Mouse (Mus musculus) forebrain, embryonic 13.5 days (tissue): ENCODE results near the gene Neurod6. TPM values are rescaled to one million over a fixed set of nuclear protein-coding genes. Genes with fewer than 3 reads are reported as not detected.

Source experiments
- ATAC-seq: fragments of 200-750 bp; cut with Nextera tagmentation; 2 replicates; pipeline ENCODE4 v1.8.0; 2017
- H3K27ac ChIP-seq: fragments of 300-500 bp; sonication (generic); 2 replicates; pipeline ENCODE4 v1.5.1; 2015; ENCODE audit warnings: inconsistent platforms, mild to moderate bottlenecking, moderate library complexity
- H3K27me3 ChIP-seq: fragments of 300-500 bp; sonication (generic); 2 replicates; pipeline ENCODE4 v1.6.1; 2015; ENCODE audit warnings: mild to moderate bottlenecking, inconsistent platforms
- H3K36me3 ChIP-seq: fragments of 300-500 bp; sonication (generic); 2 replicates; pipeline ENCODE4 v1.6.1; 2015; ENCODE audit warnings: mild to moderate bottlenecking, inconsistent platforms; ENCODE audit not compliant: poor library complexity, severe bottlenecking
- H3K4me1 ChIP-seq: fragments of 300-500 bp; sonication (generic); 2 replicates; pipeline ENCODE4 v1.6.1; 2015; ENCODE audit warnings: inconsistent platforms
- H3K4me2 ChIP-seq: fragments of 300-500 bp; sonication (generic); 2 replicates; pipeline ENCODE4 v1.6.1; 2015; ENCODE audit warnings: inconsistent platforms, mild to moderate bottlenecking, moderate library complexity
- H3K4me3 ChIP-seq: fragments of 300-500 bp; sonication (generic); 2 replicates; pipeline ENCODE4 v1.5.1; 2015; ENCODE audit warnings: mild to moderate bottlenecking, inconsistent platforms
- H3K9ac ChIP-seq: fragments of 300-500 bp; sonication (generic); 2 replicates; pipeline ENCODE4 v1.6.1; 2015; ENCODE audit warnings: mild to moderate bottlenecking, inconsistent platforms
- H3K9me3 ChIP-seq: fragments of 300-500 bp; sonication (generic); replicated peaks from 2 replicates; pipeline ENCODE4 v1.6.1; 2016; ENCODE audit warnings: inconsistent platforms
- WGBS: fragments of 180-500 bp; shearing (Covaris S2); methylation state at CpG from one replicate; pipeline ENCODE4 v1.1.7; 2015; 5-methylcytosine and 5-hydroxymethylcytosine counted together
- polyA plus RNA-seq: library from polyadenylated mRNA; unstranded; fragments of >200 nt; fragmentation: Nextera tagmentation; extraction: Ambion mirVana; gene quantifications from 2 replicates; pipeline ENCODE4 v1.2.1, GENCODE M21; 2015

Neurod6 gene
- polyA plus RNA-seq, 1 experiment from 2014 or later: 314 TPM

GRCm38 (mm10) chr6:55677326-55677725, 3.7 kb downstream of the Neurod6 start:
- peak overlapping the region; percentile 40 for H3K4me3 ChIP-seq
- peak overlapping the region; percentile 71 for H3K4me2 ChIP-seq
- peaks cover 4% of the 10 kb centered on the region; the same call in 1 of the 2 replicates for H3K27me3 ChIP-seq
- H3K4me1 ChIP-seq: peaks cover 30% of the 10 kb centered on the region
- WGBS: 8% methylated on average over 8 of the region's 8 CpGs
- H3K27ac ChIP-seq: peak overlapping the region; percentile 92
- H3K36me3 ChIP-seq: no peaks in the 10 kb centered on the region
- peak overlapping the region; percentile 73 for H3K9ac ChIP-seq
- ATAC-seq: no peak
- H3K9me3 ChIP-seq: no peaks in the 10 kb centered on the region

GRCm38 (mm10) chr6:55676663-55677311, 4.3 kb downstream of the Neurod6 start:
- peak; percentile 79 for ATAC-seq
- Histone ChIP-seq H3K4me1 (peaks cover 26% of the 10 kb centered on the region), H3K27ac (peak overlapping the region; percentile 92), H3K9ac (peak overlapping the region; percentile 73), H3K4me2 (peak overlapping the region; percentile 71), H3K4me3 (peak overlapping the region; percentile 40), H3K9me3 (no peaks in the 10 kb centered on the region), H3K36me3 (no peaks in the 10 kb centered on the region), H3K27me3 (peaks cover 4% of the 10 kb centered on the region; the same call in 1 of the 2 replicates)
- WGBS: 2% methylated on average over 27 of the region's 27 CpGs

GRCm38 (mm10) chr6:55676141-55676662, 4.9 kb downstream of the Neurod6 start:
- WGBS: 67% methylated on average over 6 of the region's 6 CpGs
- ATAC-seq: peak; percentile 7
- Histone ChIP-seq H3K27me3 (peaks cover 4% of the 10 kb centered on the region; the same call in 1 of the 2 replicates), H3K36me3 (no peaks in the 10 kb centered on the region), H3K27ac (peak overlapping the region; percentile 92), H3K4me3 (peak overlapping the region; percentile 40), H3K4me2 (peak overlapping the region; percentile 71), H3K9ac (peak overlapping the region; percentile 73), H3K4me1 (peaks cover 20% of the 10 kb centered on the region), H3K9me3 (no peaks in the 10 kb centered on the region)

DNA sequence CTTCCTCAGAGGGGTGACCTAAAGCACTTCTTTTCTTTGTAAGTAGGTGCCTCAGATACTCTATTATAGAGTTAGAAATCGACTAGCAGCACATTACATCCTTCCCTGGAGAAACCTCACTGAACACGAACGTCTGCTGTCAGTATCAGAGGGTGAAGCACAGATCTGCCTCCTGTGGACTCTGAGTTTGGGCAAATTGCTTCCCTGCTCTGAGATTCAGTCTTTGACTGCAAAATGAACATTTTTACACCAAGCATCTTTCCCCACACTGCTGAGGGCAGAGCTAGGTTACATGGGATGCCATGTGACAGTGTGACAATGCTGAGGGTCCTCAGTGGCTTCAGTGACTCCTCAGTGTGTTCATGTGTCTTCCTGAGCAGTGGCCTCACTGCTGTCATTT, 13.3 kb downstream of the Neurod6 start:
- no peak overlapping the region for H3K4me3 ChIP-seq
- no peaks in the 10 kb centered on the region for H3K36me3 ChIP-seq
- no peak overlapping the region for H3K9ac ChIP-seq
- 80% methylated on average over 3 of the region's 3 CpGs for WGBS
- H3K4me2 ChIP-seq: no peak overlapping the region
- H3K9me3 ChIP-seq: no peaks in the 10 kb centered on the region
- no peaks in the 10 kb centered on the region for H3K27me3 ChIP-seq
- H3K27ac ChIP-seq: no peak overlapping the region
- no peak for ATAC-seq
- no peaks in the 10 kb centered on the region for H3K4me1 ChIP-seq

DNA sequence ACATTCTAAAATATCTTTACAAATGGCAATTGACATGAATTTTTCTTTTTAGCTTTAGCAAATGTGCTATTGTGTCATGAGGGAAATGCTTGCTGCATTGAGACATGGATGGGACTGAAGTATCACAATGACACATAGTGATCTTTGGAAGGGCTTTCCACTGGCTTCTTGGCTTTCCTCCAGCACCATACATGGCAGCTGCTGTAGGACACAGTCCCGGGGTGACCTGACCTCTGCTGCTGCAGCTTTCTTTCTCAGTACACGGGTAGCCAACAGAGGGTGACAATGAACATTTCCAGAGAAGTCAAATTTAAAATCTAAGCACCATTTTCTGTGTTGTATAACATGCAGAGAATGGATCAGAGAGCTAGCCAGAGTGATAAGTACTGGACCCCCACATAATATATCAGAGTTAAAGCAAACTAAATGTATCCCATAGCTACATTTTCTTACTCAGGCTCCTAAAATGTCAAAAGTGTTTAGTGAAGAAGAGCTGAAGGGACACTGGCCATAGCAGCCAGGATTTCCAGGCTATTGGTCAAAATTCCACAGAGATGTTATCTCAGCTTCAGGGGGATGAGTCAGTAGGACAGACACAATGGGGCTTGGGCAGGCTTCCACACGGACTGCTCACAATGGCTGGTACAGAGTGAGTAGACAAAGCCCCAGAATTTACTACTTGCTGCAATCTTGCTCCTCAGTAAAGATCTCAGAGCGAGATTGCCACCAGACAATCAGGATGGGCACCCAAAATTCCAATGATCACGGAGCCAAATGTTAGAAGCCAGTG, 19.7 kb downstream of the Neurod6 start:
- Histone ChIP-seq H3K36me3 (no peaks in the 10 kb centered on the region), H3K4me1 (no peaks in the 10 kb centered on the region), H3K27me3 (no peaks in the 10 kb centered on the region), H3K9ac (no peak overlapping the region), H3K4me2 (no peak overlapping the region), H3K4me3 (no peak overlapping the region), H3K27ac (no peak overlapping the region), H3K9me3 (no peaks in the 10 kb centered on the region)
- 70% methylated on average over 5 of the region's 5 CpGs for WGBS
- no peak for ATAC-seq

DNA sequence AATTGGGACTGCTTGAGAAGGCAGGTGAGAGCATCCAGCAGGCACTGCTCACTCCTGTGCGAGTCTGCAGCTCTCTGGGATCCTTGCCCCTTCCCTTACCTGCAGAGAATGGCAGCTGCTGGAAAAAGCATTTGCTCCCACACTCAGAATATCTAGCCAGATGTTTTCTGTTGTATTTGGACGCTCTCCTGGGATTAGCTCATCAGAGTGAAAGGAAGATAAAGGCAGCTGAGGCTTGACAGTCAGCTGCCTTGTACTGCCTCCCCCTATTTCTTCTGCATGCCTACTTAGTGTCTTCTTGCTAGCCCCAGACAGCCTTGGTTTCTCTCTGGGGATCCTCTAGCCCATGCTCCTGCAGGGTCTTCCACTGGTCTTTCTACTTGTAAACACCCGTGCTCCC, 31.1 kb downstream of the Neurod6 start:
- no peaks in the 10 kb centered on the region for H3K9me3 ChIP-seq
- H3K9ac ChIP-seq: no peak overlapping the region
- peaks cover 56% of the 10 kb centered on the region for H3K4me1 ChIP-seq
- 67% methylated on average over 3 of the region's 3 CpGs for WGBS
- no peaks in the 10 kb centered on the region for H3K36me3 ChIP-seq
- H3K27ac ChIP-seq: peak overlapping the region; percentile 90
- no peak overlapping the region for H3K4me2 ChIP-seq
- H3K27me3 ChIP-seq: no peaks in the 10 kb centered on the region
- ATAC-seq: no peak
- no peak overlapping the region for H3K4me3 ChIP-seq

DNA sequence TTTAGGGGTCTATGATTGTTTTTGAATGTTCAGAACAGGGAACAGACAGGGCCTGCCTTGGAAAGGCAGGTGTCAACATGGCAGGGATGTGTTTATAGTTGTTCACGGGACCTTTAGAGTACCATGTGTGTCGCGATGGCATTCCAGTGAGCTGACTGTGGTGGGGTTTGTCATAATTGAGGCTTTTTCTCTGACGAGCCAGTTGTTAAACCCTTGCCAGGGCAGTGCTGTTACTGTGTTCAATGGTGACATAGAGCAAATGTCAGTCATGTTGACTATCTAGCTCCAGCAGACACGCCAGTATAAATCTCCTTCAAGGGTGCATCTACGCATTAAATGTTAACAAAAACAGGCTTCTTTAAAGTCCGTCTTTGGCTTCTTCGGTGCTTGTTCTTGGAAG, 31.5 kb downstream of the Neurod6 start:
- no peaks in the 10 kb centered on the region for H3K9me3 ChIP-seq
- peaks cover 56% of the 10 kb centered on the region for H3K4me1 ChIP-seq
- H3K27ac ChIP-seq: peak overlapping the region; percentile 90
- no peaks in the 10 kb centered on the region for H3K27me3 ChIP-seq
- no peak overlapping the region for H3K4me3 ChIP-seq
- H3K4me2 ChIP-seq: no peak overlapping the region
- H3K36me3 ChIP-seq: no peaks in the 10 kb centered on the region
- no peak for ATAC-seq
- WGBS: 67% methylated on average over 8 of the region's 8 CpGs
- H3K9ac ChIP-seq: no peak overlapping the region

GRCm38 (mm10) chr6:55648886-55649285, 32.2 kb downstream of the Neurod6 start:
- H3K27ac ChIP-seq: peak overlapping the region; percentile 90
- ATAC-seq: no peak; the same call in 1 of the 2 replicates
- 39% methylated on average over 3 of the region's 3 CpGs for WGBS

DNA sequence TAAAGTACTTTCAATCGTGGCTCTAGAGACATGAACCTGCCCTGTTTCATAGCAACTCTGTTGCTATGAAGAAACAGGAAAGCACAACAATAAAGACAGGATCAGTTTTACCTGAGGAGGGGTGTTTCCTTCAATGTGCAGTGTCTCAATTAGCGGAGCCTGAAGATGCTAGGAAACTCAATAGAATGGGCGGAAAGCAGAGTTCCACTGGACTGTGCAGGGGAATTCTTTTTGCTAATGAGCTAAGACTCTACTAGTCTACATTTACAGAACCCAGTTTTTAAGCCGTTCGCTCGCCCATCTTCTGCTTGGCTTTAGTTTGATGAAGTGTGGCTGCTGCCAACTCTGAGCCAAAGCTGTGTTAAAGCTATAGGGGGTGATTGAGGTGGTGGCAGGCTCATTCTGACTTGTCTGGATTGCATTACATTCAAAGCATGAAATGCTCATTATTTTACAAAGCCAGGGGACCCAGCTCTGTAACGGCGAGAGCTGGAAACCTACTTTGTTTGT, 33.2 kb downstream of the Neurod6 start:
- Histone ChIP-seq H3K4me1 (peaks cover 60% of the 10 kb centered on the region), H3K9me3 (no peaks in the 10 kb centered on the region), H3K27me3 (no peaks in the 10 kb centered on the region), H3K36me3 (no peaks in the 10 kb centered on the region), H3K27ac (peak overlapping the region; percentile 90), H3K4me3 (0 out of 2 replicates have a peak overlapping the region, but pooled peaks have one; percentile 7), H3K9ac (no peak overlapping the region), H3K4me2 (peak overlapping the region; percentile 34)
- ATAC-seq: peak; percentile 37
- 30% methylated on average over 8 of the region's 8 CpGs for WGBS

More at GRCm38 (mm10) chr6:55648886-55649285, 32.2 kb downstream of the Neurod6 start:
- Histone ChIP-seq H3K27me3 (no peaks in the 10 kb centered on the region), H3K4me3 (no peak overlapping the region), H3K9me3 (no peaks in the 10 kb centered on the region), H3K36me3 (no peaks in the 10 kb centered on the region), H3K4me1 (peaks cover 56% of the 10 kb centered on the region), H3K4me2 (no peak overlapping the region), H3K9ac (no peak overlapping the region)

GRCm38 (mm10) chr6:55646824-55647560, 34.1 kb downstream of the Neurod6 start:
- Histone ChIP-seq H3K4me1 (peaks cover 60% of the 10 kb centered on the region), H3K9me3 (no peaks in the 10 kb centered on the region), H3K27me3 (no peaks in the 10 kb centered on the region), H3K4me2 (no peak overlapping the region; the same call in 1 of the 2 replicates), H3K4me3 (no peak overlapping the region), H3K36me3 (no peaks in the 10 kb centered on the region), H3K9ac (peak overlapping the region; percentile 26; the same call in 1 of the 2 replicates), H3K27ac (peak overlapping the region; percentile 90)
- 33% methylated on average over 9 of the region's 9 CpGs for WGBS
- ATAC-seq: peak; percentile 82

DNA sequence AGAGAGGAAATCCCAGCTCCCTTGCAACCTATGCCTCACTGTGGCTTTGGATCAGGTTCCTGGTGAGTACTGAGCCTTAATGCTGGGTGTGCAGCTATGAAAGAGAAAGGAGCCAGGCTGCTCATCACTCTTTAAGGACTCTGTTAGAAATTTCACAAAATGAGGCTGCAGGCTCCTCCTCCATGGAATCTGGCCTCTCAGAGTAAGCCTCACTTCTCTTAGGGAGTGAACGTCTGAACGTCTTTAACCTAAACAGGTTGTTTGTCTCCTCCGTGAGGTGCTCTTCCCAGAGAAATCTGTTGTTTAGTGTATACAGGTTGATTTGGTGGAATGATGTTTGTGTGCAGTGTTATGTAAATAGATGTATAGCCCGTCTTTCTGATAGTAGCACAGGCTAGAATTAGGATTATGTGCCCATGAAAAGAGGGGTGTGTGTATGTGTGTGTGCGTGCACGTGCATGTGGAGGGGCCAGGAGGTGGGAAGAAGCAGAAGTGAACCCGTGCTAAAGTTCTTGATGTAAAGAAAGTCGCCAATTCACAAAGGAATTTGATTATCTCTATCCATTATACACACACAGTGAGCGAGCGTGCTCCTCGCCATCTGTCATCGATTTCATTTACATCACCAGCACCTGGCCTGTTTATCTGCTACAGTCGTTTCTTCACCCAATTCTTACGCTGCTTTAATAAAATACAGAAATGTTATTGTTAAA, 34.8 kb downstream of the Neurod6 start:
- WGBS: 60% methylated on average over 14 of the region's 14 CpGs
- Histone ChIP-seq H3K27ac (peak overlapping the region; percentile 90), H3K4me1 (peaks cover 60% of the 10 kb centered on the region), H3K9ac (no peak overlapping the region), H3K4me2 (no peak overlapping the region), H3K27me3 (no peaks in the 10 kb centered on the region), H3K4me3 (no peak overlapping the region), H3K36me3 (no peaks in the 10 kb centered on the region), H3K9me3 (no peaks in the 10 kb centered on the region)
- ATAC-seq: peak; percentile 59
